Mouse (Mus musculus): ENCODE measurements around the gene Pask. TPM values are rescaled to one million over a fixed set of nuclear protein-coding genes. Genes with fewer than 3 reads are reported as not detected.

The Pask gene
- total RNA-seq, 2 experiments from 2014 or later = 12.7 to 13.1 TPM

DNA sequence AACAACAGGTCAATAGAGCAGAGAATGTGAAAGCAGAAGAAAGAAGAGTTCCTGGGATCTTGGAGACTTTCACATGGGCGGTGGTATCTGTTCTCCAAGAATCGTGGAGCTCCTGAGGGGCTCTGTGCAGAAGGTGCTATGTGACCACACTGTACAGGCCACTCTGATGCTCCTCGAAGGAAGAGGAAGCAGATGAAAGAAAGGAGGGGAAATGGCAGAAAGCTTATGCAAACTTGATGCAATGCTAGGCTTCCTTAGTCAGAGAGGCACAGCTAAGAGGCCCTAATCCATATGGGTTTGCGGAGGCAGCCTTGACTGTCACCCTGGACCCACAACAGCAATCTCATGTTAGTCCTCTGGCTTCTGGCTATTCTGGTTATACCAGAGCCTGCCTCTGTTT, 52.3 kb downstream of the Pask start:
- ATAC-seq (replicated peaks; ENCODE audit: poor library complexity, severe bottlenecking) = peak; percentile 80

DNA sequence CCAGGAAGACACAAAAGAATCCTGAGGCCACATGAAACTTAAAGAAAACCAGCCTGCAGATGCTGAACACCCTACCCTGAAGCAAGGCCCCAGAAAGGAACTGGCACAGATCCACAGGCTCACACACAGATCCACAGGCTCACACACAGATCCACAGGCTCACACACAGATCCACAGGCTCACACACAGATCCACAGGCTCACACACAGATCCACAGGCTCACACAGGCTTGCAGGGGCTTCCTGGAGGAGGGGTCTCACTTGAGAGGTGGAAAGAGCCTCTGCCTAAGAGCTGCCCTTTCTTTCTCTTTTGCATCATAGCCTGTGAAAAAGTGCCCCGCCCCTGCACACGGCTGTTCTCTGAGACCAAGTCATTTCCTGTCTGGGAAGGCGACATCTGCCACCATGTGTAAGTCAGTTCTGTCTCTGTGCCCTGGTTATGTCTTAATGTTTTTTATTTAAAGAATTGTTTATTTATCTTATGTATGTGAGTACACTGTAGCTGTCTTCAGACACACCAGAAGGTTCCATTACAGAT, 53.5 kb downstream of the Pask start:
- ATAC-seq (replicated peaks; ENCODE audit: poor library complexity, severe bottlenecking) = peak; percentile 57

DNA sequence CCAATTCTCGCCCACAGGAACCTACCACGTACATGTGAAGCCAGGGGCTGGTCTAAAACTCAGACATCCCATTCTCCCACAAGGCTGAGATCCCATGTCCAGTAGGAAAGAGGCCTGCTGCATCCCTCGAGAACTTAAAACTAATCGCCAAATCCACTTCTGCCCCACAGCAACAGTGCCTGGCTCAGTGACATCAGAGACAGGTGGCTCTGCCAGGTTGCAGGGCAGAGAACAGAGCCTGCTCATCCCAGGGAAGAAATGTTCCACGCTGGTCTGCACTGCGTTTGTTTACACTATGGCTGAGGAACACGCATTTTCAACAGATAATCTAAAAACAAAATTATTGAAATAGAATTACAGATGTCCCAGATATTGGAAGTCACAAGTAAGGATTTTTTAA, 66.2 kb downstream of the Pask start:
- no peak for ATAC-seq (replicated peaks; ENCODE audit: poor library complexity, severe bottlenecking)

DNA sequence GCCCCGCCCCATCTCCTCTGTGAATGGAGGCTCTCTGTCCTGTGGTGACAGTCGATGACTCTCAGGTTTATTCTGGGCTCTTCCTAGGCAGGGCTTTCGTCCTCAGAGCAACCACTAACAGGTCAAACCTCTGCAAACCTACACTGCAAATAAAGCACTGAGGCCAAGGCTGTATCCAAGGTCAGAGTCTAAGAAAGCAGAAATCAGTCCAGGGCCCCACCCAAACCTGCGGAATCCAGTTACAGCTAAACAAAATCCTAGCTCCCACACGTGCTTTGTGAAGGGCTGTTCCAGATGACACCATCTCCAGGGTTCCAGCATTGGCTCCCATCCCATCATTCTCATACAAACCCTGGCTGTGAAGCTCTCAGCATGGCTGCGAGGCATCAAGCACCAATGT, 67.7 kb downstream of the Pask start:
- ATAC-seq (replicated peaks; ENCODE audit: poor library complexity, severe bottlenecking) = no peak

DNA sequence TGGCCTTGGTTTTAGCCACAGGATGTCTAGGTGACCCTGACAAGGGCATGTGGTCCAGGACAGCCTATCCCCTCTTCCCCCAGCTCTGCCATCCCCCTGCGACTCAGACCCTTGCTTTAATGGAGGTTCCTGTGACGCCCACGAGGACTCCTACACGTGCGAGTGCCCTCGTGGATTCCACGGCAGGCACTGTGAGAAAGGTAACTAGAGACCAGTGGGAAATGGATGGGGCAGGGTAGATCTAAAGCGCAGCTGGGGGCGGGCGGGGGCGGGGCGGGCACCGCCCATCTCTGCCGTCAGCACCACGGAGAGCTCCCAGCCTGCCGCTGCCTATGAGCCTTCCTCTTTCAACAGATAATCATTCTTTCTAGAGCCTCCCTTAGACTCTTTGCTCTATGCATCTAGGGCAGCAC, 70.9 kb downstream of the Pask start:
- peak; percentile 89 for ATAC-seq (replicated peaks; ENCODE audit: poor library complexity, severe bottlenecking)

DNA sequence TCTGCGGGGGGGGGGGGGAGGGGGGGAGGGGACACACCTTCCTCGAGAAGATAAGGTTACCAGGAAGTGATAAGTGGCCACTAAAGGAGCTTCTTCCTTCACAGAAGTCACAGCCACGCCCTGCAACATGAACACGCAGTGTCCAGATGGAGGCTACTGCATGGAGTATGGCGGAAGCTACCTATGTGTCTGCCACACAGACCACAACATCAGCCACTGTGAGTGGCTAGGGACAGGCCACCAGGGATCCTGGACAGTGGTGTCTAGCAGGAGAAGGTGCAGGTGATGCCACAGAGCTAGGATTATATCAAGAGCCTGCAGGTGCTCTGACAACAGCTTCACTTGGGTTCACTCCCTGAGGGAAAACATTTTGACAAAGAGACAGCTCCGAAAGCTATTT, 71.5 kb downstream of the Pask start:
- ATAC-seq (replicated peaks; ENCODE audit: poor library complexity, severe bottlenecking) = no peak

DNA sequence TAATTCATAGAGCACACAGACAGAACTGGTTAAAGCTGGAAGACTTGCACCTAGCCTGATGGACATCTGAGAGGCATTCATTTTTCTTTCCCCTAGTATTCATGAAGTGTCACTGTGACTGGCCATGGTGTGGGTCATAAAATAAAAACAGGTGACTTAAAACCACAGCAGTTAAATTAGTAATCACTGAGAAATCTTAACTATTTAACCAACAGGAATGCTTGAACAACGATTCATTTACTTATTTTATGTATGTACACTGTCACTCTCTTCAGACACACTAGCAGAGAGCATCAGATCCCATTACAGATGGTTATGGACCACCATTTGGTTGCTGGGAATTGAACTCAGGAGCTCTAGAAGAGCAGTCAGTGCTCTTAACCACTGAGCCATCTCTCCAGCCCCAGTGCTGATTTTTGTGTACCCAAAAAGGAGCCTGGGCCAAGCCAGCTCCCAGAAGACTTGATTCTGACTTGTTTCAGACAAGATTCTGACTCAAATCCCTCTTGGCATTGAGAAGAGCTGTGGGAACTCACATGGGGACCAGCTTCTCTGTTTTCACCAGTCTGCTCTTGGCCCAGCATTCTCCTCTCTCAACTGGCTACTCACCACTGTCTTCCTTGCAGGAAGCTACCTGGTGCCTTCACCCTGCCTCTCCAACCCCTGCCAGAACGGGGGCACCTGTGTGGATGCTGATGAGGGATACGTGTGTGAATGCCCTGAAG, 72.6 kb downstream of the Pask start:
- no peak for ATAC-seq (replicated peaks; ENCODE audit: poor library complexity, severe bottlenecking)

DNA sequence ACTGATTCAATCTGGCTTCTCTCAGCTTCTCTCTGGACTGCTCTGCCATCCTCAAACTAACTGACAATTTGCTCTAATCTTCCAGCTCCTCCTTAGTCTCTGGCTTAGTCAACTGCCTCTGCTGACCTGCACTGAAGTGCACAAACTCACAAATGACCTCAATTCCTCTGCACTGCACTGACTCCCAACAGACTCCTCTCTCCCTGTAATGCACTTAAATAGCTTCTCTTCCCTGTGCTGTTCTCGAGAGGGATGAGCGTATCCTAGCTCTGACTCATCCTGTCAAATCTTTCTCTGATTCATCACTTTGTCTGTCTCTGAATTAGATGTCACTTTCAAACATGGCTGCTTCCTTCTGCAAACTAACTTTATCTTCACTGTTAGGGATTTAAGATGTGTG, 75.0 kb downstream of the Pask start:
- ATAC-seq (replicated peaks; ENCODE audit: poor library complexity, severe bottlenecking) = no peak

DNA sequence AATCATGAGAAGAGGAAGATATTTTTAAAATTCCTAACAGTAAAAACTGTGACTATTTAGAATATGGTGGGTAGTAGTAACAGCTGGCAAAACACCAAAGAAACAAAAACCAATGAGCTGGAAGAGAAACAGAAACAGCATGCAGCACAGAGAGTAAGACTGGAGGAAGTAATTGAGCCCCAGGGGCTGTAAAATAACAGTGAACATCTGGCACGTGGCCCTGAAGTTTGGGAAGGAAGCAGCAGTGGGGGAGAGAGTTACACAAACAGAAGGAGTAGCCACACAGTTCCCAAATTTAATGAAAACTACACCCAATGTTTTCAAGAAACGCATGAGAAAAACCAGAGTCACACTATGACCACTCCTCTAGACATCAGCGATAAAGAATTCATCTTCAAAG, 76.1 kb downstream of the Pask start:
- ATAC-seq (replicated peaks; ENCODE audit: poor library complexity, severe bottlenecking) = no peak; the same call in 1 of the 2 replicates

Other genes starting within 250 kb of the Pask start
- gene Kif1a, start 241.5 kb downstream of the Pask start, total RNA-seq (2014; fragmentation: Nextera tagmentation) = not detected in 2 replicates
- gene Kif1a, start 241.5 kb downstream of the Pask start, total RNA-seq (2017) = not detected in 2 replicates
- gene Agxt, start 208.2 kb downstream of the Pask start, total RNA-seq (2014; fragmentation: Nextera tagmentation) = not detected in 2 replicates
- gene Agxt, start 208.2 kb downstream of the Pask start, total RNA-seq (2017) = not detected in 2 replicates
- not detected in 2 replicates for gene 2310007B03Rik, start 182.5 kb downstream of the Pask start, total RNA-seq (2014; fragmentation: Nextera tagmentation)
- gene 2310007B03Rik, start 182.5 kb downstream of the Pask start, total RNA-seq (2017) = not detected in 2 replicates
- gene Crocc2, start 174.8 kb downstream of the Pask start, total RNA-seq (2014; fragmentation: Nextera tagmentation) = not detected in 2 replicates
- not detected in 2 replicates for gene Crocc2, start 174.8 kb downstream of the Pask start, total RNA-seq (2017)
- gene Sned1, start 107.6 kb downstream of the Pask start, total RNA-seq (2014; fragmentation: Nextera tagmentation) = 0.30 and 0.70 TPM in 2 replicates
- 0.05 and 0.13 TPM in 2 replicates for gene Sned1, start 107.6 kb downstream of the Pask start, total RNA-seq (2017)
- 15.1 and 19.0 TPM in 2 replicates for gene Mterf4, start 37.6 kb downstream of the Pask start, total RNA-seq (2014; fragmentation: Nextera tagmentation)
- gene Mterf4, start 37.6 kb downstream of the Pask start, total RNA-seq (2017) = 13.3 and 22.9 TPM in 2 replicates
- gene Ppp1r7, start 628 bp downstream of the Pask start, total RNA-seq (2014; fragmentation: Nextera tagmentation) = 8.1 and 40.0 TPM in 2 replicates
- 21.3 and 29.2 TPM in 2 replicates for gene Ppp1r7, start 628 bp downstream of the Pask start, total RNA-seq (2017)
- 0.43 TPM in 1 of 2 replicates, not detected in the other for gene Ano7, start 30.4 kb upstream of the Pask start, total RNA-seq (2014; fragmentation: Nextera tagmentation)
- 0.99 TPM in 1 of 2 replicates, not detected in the other for gene Ano7, start 30.4 kb upstream of the Pask start, total RNA-seq (2017)
- 176 and 186 TPM in 2 replicates for gene Hdlbp, start 135.3 kb upstream of the Pask start, total RNA-seq (2014; fragmentation: Nextera tagmentation)
- 137 and 149 TPM in 2 replicates for gene Hdlbp, start 135.3 kb upstream of the Pask start, total RNA-seq (2017)
- 0.56 and 2.3 TPM in 2 replicates for gene Farp2, start 168.6 kb upstream of the Pask start, total RNA-seq (2014; fragmentation: Nextera tagmentation)
- gene Farp2, start 168.6 kb upstream of the Pask start, total RNA-seq (2017) = 0.82 and 1.3 TPM in 2 replicates

All from granulocyte monocyte progenitor cell, adult 5-6 weeks (primary cell).